Mouse (Mus musculus) liver, adult 2 months (tissue): ENCODE results near the gene Rassf8.

Experiments
- CTCF ChIP-seq: fragments of 200-500 bp; IDR thresholded peaks from 2 replicates; pipeline ENCODE4 v1.5.1; 2011; ENCODE audit warnings: low read depth, low read length, control low read depth
- POLR2A ChIP-seq: fragments of 200-500 bp; IDR thresholded peaks from 2 replicates; pipeline ENCODE4 v1.6.1; 2011; ENCODE audit warnings: low read length, control low read depth; ENCODE audit not compliant: insufficient read depth; ENCODE audit errors: extremely low read depth

DNA sequence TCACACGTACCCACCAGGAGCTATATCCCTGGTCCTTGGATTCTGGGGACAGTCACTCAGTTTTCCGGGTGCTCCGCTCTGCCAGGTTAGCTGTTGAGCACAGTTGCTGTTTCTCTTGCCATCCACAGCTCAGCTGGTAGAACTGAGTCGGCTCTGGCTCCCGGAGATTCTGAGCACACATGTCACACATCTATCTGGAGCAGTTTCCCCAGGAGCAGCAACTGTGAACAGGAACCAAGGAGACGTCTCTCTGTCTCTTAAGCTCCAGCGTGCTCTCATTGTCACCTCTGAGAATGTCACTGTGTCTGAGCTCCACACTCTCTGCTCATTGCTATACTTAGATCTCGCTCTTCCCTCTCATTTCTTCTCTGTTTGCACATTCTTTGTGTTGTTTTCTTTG is 86.4 kb downstream of the Rassf8 start:
- TF ChIP-seq POLR2A (no peak), CTCF (no peak)
